ENCODE assay signal across 18 mouse cellular contexts in genomic region chr9:28225824-28226569, GRCm38 (mm10).
DNase-seq lines count a peak whose midpoint lies in the region; ATAC-seq lines count a peak whose summit lies in the region.
"Had no signal": no experiment of that assay in that cellular context is flagged by ENCODE, and none has a peak within 500 bp of the region (broad histone marks: within the 10 kb centered on the region; RNA-seq: fewer than 3 reads in every experiment).

No protein-coding gene starts in this region.

- 0 out of 2 replicates have a peak, but pooled peaks cover 3% of the 10 kb centered on the region for H3K27me3 ChIP-seq in forebrain, embryonic 13.5 days
- H3K27me3 ChIP-seq in forebrain, embryonic 11.5 days (ENCODE audit: control insufficient read depth, insufficient read depth, low read length): no peaks in the 10 kb centered on the region
- H3K27me3 ChIP-seq in midbrain, embryonic 11.5 days (ENCODE audit: control insufficient read depth, insufficient read depth, low read length): no peaks in the 10 kb centered on the region
- H3K27me3 ChIP-seq in midbrain, embryonic 16.5 days (ENCODE audit: control insufficient read depth, insufficient read depth, low read depth, low read length): no peaks in the 10 kb centered on the region
- H3K27me3 ChIP-seq: lung, embryonic 15.5 days; megakaryocyte, embryonic 14.5 days; neural tube, embryonic 15.5 days had no signal

- no peak overlapping the region for H3K4me2 ChIP-seq in forebrain, embryonic 13.5 days
- H3K4me2 ChIP-seq in forebrain, embryonic 11.5 days (ENCODE audit: low read depth, low read length, severe bottlenecking): no peak overlapping the region
- H3K4me2 ChIP-seq in midbrain, embryonic 11.5 days: no peak overlapping the region
- no peak overlapping the region for H3K4me2 ChIP-seq in midbrain, embryonic 16.5 days (ENCODE audit: low read length)
- H3K4me2 ChIP-seq: heart, embryonic 11.5 days; lung, embryonic 15.5 days; neural tube, embryonic 15.5 days had no signal

- H3K4me3 ChIP-seq in forebrain, embryonic 13.5 days: no peak overlapping the region
- no peak overlapping the region for H3K4me3 ChIP-seq in forebrain, embryonic 11.5 days (ENCODE audit: low read depth, low read length)
- no peak overlapping the region for H3K4me3 ChIP-seq in midbrain, embryonic 11.5 days (ENCODE audit: low read depth, low read length)
- H3K4me3 ChIP-seq in midbrain, embryonic 16.5 days (ENCODE audit: low read depth, low read length): no peak overlapping the region
- H3K4me3 ChIP-seq: lung, embryonic 15.5 days; megakaryocyte, embryonic 14.5 days; neural tube, embryonic 15.5 days had no signal

- H3K36me3 ChIP-seq in forebrain, embryonic 13.5 days (ENCODE audit: poor library complexity, severe bottlenecking): no peaks in the 10 kb centered on the region
- H3K36me3 ChIP-seq in forebrain, embryonic 11.5 days (ENCODE audit: control insufficient read depth, insufficient read depth, low read length): no peaks in the 10 kb centered on the region
- H3K36me3 ChIP-seq in midbrain, embryonic 11.5 days (ENCODE audit: control insufficient read depth, insufficient read depth, low read length): no peaks in the 10 kb centered on the region
- H3K36me3 ChIP-seq in midbrain, embryonic 16.5 days (ENCODE audit: control insufficient read depth, insufficient read depth, low read length): no peaks in the 10 kb centered on the region
- H3K36me3 ChIP-seq: lung, embryonic 15.5 days; neural tube, embryonic 15.5 days had no signal

- no peak for DNase-seq in forebrain, embryonic 11.5 days (ENCODE audit: low spot score)
- DNase-seq in midbrain, embryonic 11.5 days (ENCODE audit: low spot score, missing footprints): peak; percentile 28
- peak; percentile 59 to 60 for DNase-seq in cerebellum, postnatal 25 days
- peak; percentile 83 for DNase-seq in telencephalon, adult 2 months (ENCODE audit: low read depth, low spot score)
- DNase-seq in lung, postnatal 25 days (ENCODE audit: low spot score): no peak
- no peak for DNase-seq in urinary bladder, postnatal 25 days (ENCODE audit: low spot score)
- DNase-seq: embryo, embryonic 11 days; gastrocnemius, postnatal 14 days; heart, postnatal 4 days; kidney, postnatal 10 days had no signal

- H3K9ac ChIP-seq in forebrain, embryonic 13.5 days: no peak overlapping the region
- no peak overlapping the region for H3K9ac ChIP-seq in forebrain, embryonic 11.5 days (ENCODE audit: low read length)
- no peak overlapping the region for H3K9ac ChIP-seq in midbrain, embryonic 11.5 days (ENCODE audit: low read length)
- H3K9ac ChIP-seq in midbrain, embryonic 16.5 days (ENCODE audit: low read depth, low read length): no peak overlapping the region
- H3K9ac ChIP-seq: lung, embryonic 15.5 days; neural tube, embryonic 15.5 days had no signal

- H3K9me3 ChIP-seq in forebrain, embryonic 13.5 days (replicated peaks): no peaks in the 10 kb centered on the region
- no peaks in the 10 kb centered on the region for H3K9me3 ChIP-seq in forebrain, embryonic 11.5 days (ENCODE audit: control insufficient read depth, low read length)
- H3K9me3 ChIP-seq in midbrain, embryonic 11.5 days (ENCODE audit: control insufficient read depth, low read length): no peaks in the 10 kb centered on the region
- no peaks in the 10 kb centered on the region for H3K9me3 ChIP-seq in midbrain, embryonic 16.5 days (replicated peaks; ENCODE audit: control insufficient read depth, low read length, poor library complexity, severe bottlenecking)
- H3K9me3 ChIP-seq: lung, embryonic 15.5 days; neural tube, embryonic 15.5 days had no signal

- H3K4me1 ChIP-seq in forebrain, embryonic 13.5 days: 0 out of 2 replicates have a peak, but pooled peaks cover 8% of the 10 kb centered on the region
- no peaks in the 10 kb centered on the region for H3K4me1 ChIP-seq in forebrain, embryonic 11.5 days (replicated peaks; ENCODE audit: control insufficient read depth, insufficient read depth, low read length)
- no peaks in the 10 kb centered on the region for H3K4me1 ChIP-seq in midbrain, embryonic 11.5 days (ENCODE audit: control insufficient read depth, insufficient read depth, low read length)
- no peaks in the 10 kb centered on the region for H3K4me1 ChIP-seq in midbrain, embryonic 16.5 days (ENCODE audit: control insufficient read depth, insufficient read depth, low read length)
- H3K4me1 ChIP-seq: lung, embryonic 15.5 days; megakaryocyte, embryonic 14.5 days; neural tube, embryonic 15.5 days had no signal

- peak; percentile 71 for ATAC-seq in forebrain, embryonic 13.5 days
- ATAC-seq in forebrain, embryonic 11.5 days (replicated peaks; ENCODE audit: low FRiP score): no peak
- no peak for ATAC-seq in midbrain, embryonic 11.5 days (ENCODE audit: low FRiP score)
- ATAC-seq in midbrain, embryonic 16.5 days: no peak
- ATAC-seq: intestine, embryonic 16.5 days; Patski had no signal

- no peak overlapping the region for H3K27ac ChIP-seq in forebrain, embryonic 13.5 days
- no peak overlapping the region for H3K27ac ChIP-seq in forebrain, embryonic 11.5 days (ENCODE audit: low read depth, low read length)
- no peak overlapping the region for H3K27ac ChIP-seq in midbrain, embryonic 11.5 days (ENCODE audit: low read depth, low read length)
- H3K27ac ChIP-seq in midbrain, embryonic 16.5 days (ENCODE audit: low read length): no peak overlapping the region
- H3K27ac ChIP-seq: lung, embryonic 15.5 days; neural tube, embryonic 15.5 days had no signal

- 57% methylated on average over 8 of the region's 8 CpGs for WGBS in forebrain, embryonic 13.5 days
- WGBS in forebrain, embryonic 11.5 days: 86% methylated on average over 8 of the region's 8 CpGs
- 91% methylated on average over 8 of the region's 8 CpGs for WGBS in midbrain, embryonic 11.5 days
- WGBS in midbrain, embryonic 16.5 days: 88% methylated on average over 8 of the region's 8 CpGs

Comparison
In these comparisons a context has a peak if more than half of its experiments do, and no peak if none do; other contexts are left out.
1. DNase-seq: peak in midbrain, embryonic 11.5 days (single experiment), cerebellum, postnatal 25 days (2 of 2) and telencephalon, adult 2 months (single experiment); none in forebrain, embryonic 11.5 days (single experiment), lung, postnatal 25 days (single experiment) and urinary bladder, postnatal 25 days (single experiment).